Mouse (Mus musculus) A20 (cell line): ENCODE measurements around the gene Mthfd2l.
A peak's percentile ranks its signal among the peaks of the same experiment; 100 is the strongest.

ENCODE experiments used
- DNase-seq: peaks from one replicate; pipeline ENCODE4 v3.0.0-alpha.2; 2011; ENCODE audit warnings: low read depth, low spot score

Gene Mthfd2l

GRCm38 (mm10) chr5:90930971-90931851 lies at the start of gene Mthfd2l:
Mthfd2l (plus strand) TSS chr5:90931117.
- DNase-seq: peak; percentile 36

GRCm38 (mm10) chr5:90881682-90882081 lies 49.2 kb upstream of the Mthfd2l start:
- DNase-seq: peak; percentile 9

GRCm38 (mm10) chr5:90882146-90882545 lies 48.8 kb upstream of the Mthfd2l start:
- no peak for DNase-seq

GRCm38 (mm10) chr5:90884628-90885242 lies 46.2 kb upstream of the Mthfd2l start:
- DNase-seq: no peak

- no peak for DNase-seq
Observed at GRCm38 (mm10) chr5:90888661-90889060, 42.3 kb upstream of the Mthfd2l start.

GRCm38 (mm10) chr5:90890519-90891463 lies 40.1 kb upstream of the Mthfd2l start, which contains the start of gene Cxcl1:
Cxcl1 (plus strand) TSS chr5:90891241.
- no peak for DNase-seq

GRCm38 (mm10) chr5:90891464-90891813 lies 39.5 kb upstream of the Mthfd2l start:
- no peak for DNase-seq

GRCm38 (mm10) chr5:90894231-90894630 lies 36.7 kb upstream of the Mthfd2l start:
- DNase-seq: no peak

GRCm38 (mm10) chr5:90897429-90897828 lies 33.5 kb upstream of the Mthfd2l start:
- DNase-seq: no peak

- no peak for DNase-seq
Observed at GRCm38 (mm10) chr5:90899308-90899707, 31.6 kb upstream of the Mthfd2l start.

GRCm38 (mm10) chr5:90900147-90900546 lies 30.8 kb upstream of the Mthfd2l start:
- no peak for DNase-seq

GRCm38 (mm10) chr5:90900688-90901087 lies 30.2 kb upstream of the Mthfd2l start:
- DNase-seq: no peak

- DNase-seq: peak; percentile 54
Observed at GRCm38 (mm10) chr5:90902380-90903260, 28.3 kb upstream of the Mthfd2l start.

- peak; percentile 37 for DNase-seq
Observed at GRCm38 (mm10) chr5:90903339-90904020, 27.4 kb upstream of the Mthfd2l start, which contains the start of gene Cxcl2. Cxcl2 (plus strand) TSS chr5:90903871.

- peak; percentile 61 for DNase-seq
Observed at GRCm38 (mm10) chr5:90908983-90909382, 21.9 kb upstream of the Mthfd2l start.

GRCm38 (mm10) chr5:90919495-90919894 lies 11.4 kb upstream of the Mthfd2l start:
- DNase-seq: no peak

GRCm38 (mm10) chr5:90922958-90923357 lies 8.0 kb upstream of the Mthfd2l start:
- DNase-seq: no peak

GRCm38 (mm10) chr5:90930546-90930945 lies 371 bp upstream of the Mthfd2l start:
- DNase-seq: no peak

GRCm38 (mm10) chr5:90931911-90932310 lies 994 bp downstream of the Mthfd2l start:
- no peak for DNase-seq

- no peak for DNase-seq
Observed at GRCm38 (mm10) chr5:90936706-90937105, 5.8 kb downstream of the Mthfd2l start.
